Mouse (Mus musculus) yolk sac, embryonic 10.5 days (tissue): ENCODE measurements around the gene Aicda.
A peak's percentile ranks its signal among the peaks of the same experiment; 100 is the strongest.
"Not testable (repeated sequence)": the region's sequence is repeated elsewhere in the genome, so short reads cannot be mapped to it uniquely, and the experiment has no call there.

Source experiments
- DNase-seq: peaks from one replicate; pipeline ENCODE4 v3.0.0-alpha.2; 2017; ENCODE audit warnings: low spot score

Aicda gene

DNA sequence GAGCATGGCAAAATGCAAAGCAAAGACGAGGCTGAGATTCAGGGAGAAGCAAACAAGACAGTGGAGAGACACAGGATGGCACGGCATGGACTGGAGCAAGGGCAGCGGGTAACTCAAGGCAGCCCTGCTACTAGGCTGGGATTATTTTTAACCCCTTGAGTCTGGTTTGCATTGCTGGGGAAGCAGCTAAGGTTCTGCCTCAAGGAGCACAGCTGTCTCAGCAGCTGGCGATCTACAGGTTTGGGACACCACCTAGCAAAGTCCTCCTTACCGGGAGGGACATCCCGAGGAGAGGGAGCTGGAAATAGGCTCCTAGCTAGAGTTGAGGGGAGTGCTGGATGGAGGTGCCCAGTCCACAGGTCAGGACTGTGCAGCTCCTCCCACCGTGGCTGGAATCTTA lies 1.7 kb downstream of the Aicda start:
- DNase-seq, result no peak

DNA sequence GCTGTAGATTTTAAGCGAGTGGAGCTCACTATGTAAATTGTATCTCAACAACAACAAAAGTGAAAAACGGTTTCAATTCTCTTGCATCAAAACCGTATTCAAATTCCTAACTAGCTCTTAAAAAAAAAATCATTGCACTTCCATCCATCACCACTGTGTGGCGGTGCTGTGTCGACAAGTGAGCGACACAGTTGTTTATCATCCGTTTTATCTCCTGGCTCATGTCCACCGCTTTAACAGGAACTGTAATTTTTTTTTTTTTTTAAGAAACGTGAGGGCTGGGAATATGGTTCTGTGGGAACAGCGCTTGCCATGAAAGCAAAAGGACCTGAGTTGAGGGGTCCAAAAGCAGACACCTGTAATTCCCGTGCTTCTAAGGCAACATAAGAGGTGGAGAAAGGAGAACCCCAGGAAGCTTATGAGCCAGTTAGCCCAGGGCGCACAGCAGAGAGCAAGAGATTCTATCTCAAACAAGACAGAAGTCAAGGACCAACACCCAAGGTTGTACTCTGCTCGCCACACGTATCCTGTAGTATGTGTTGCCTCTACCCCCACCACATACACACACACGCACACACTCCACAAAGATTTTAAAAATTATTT lies 3.5 kb downstream of the Aicda start:
- DNase-seq, result peak; percentile 27

- DNase-seq, result peak; percentile 54
Observed at GRCm38 (mm10) chr6:122560427-122560826, 6.8 kb downstream of the Aicda start.

GRCm38 (mm10) chr6:122561005-122561404 lies 7.4 kb downstream of the Aicda start:
- DNase-seq, result no peak

DNA sequence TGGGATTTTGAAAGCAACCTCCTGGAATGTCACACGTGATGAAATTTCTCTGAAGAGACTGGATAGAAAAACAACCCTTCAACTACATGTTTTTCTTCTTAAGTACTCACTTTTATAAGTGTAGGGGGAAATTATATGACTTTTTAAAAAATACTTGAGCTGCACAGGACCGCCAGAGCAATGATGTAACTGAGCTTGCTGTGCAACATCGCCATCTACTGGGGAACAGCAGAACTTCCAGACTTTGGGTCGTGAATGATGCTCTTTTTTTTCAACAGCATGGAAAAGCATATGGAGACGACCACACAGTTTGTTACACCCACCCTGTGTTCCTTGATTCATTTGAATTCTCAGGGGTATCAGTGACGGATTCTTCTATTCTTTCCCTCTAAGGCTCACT lies 8.9 kb downstream of the Aicda start:
- DNase-seq, result peak; percentile 15

DNA sequence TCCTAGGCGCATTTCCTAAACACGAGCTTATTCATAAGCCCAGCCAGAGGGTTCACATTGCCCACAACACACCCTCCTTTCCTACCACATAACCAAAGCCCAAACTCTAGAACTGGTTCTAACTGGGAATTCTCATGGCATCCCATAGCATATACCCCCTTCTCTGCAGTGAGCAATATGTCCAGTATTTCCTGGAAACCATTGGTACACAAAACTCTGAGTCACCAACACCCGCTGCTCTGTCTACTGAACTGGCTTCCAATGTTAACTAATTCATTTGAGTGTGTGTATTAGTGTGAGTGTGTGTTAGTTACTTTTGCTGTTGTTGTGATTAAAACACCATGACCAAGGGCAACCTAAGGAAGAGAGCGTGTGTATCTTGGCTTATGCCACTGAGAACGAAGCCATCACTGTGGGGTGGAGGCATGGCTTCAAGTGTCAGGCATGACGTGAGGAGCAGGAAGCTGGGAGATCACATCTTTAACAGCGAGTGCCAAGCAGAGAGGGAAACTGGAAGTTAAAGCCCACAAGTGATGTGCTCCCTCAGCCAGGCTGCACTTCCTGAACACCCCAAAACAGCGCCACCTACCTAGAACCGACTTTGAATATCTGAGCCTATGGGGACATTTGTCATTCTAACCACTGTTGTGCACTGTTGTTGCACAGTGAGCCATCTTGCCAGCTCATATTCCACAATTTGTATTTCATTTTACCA lies 11.6 kb downstream of the Aicda start:
- DNase-seq, result no peak

GRCm38 (mm10) chr6:122569113-122569512 lies 15.5 kb downstream of the Aicda start:
- no peak for DNase-seq

- DNase-seq, result no peak
Observed at GRCm38 (mm10) chr6:122569762-122570161, 16.2 kb downstream of the Aicda start.

GRCm38 (mm10) chr6:122570695-122571616 lies 17.4 kb downstream of the Aicda start:
- no peak for DNase-seq

- DNase-seq, result no peak
Observed at GRCm38 (mm10) chr6:122571617-122571959, 18.0 kb downstream of the Aicda start.

DNA sequence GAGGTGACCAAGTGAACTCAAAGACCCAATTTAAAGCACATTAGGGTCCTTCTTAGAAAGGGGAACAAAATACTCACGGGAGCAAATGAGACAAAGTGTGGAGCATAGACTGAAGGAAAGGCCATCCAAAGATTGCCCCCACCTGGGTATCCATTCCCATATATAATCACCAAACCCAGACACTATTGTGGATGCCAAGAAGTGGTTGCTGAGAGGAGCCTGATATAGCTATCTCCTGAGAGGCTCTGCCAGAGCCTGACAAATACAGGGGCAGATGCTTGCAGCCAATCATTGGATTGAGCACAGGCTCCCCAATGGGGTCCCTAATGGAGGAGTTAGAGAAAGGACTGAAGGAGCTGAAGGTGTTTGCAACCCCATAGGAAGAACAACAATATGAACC lies 21.4 kb downstream of the Aicda start:
- DNase-seq, result not testable (repeated sequence)

- DNase-seq, result no peak
Observed at GRCm38 (mm10) chr6:122577030-122577429, 23.4 kb downstream of the Aicda start.

- no peak for DNase-seq
Observed at GRCm38 (mm10) chr6:122579086-122579485, 25.5 kb downstream of the Aicda start.

DNA sequence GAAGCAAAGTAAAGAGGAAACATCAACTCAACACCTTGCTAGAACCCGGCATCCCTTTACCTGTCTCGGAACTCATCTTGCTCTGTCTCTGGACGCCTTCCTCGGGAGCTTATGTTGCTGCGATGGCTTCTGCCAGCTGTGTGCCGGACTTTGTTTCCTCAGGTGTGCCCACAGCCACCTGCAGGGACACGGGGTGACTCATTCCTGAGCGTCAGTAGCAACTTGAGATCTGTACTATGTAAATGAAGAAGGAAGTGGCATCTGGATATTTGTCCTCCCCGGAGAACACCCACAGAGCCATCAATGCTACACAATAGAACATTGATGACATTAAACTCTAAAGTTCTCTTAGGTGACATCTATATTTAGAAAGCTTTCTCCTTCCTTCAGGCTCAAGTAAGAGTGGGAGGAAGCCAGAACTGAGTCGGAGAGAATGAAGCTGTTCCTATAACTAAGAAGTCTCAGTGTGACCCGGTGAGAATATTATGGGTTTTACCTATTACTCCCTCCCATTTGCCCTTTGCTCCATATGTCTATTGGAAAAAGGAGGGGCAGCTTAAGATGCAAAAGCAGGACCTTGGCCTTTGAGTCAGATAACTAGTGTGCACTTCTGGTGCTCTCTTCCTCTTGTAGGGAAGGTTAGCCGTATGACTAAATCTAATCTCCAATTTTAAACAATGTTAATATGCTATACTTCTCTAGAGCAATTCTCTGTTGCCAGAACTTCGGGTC lies 37.6 kb downstream of the Aicda start:
- DNase-seq, result no peak

GRCm38 (mm10) chr6:122592905-122593304 lies 39.3 kb downstream of the Aicda start:
- no peak for DNase-seq

- DNase-seq, result peak; percentile 15
Observed at GRCm38 (mm10) chr6:122595637-122596036, 42.0 kb downstream of the Aicda start.

DNA sequence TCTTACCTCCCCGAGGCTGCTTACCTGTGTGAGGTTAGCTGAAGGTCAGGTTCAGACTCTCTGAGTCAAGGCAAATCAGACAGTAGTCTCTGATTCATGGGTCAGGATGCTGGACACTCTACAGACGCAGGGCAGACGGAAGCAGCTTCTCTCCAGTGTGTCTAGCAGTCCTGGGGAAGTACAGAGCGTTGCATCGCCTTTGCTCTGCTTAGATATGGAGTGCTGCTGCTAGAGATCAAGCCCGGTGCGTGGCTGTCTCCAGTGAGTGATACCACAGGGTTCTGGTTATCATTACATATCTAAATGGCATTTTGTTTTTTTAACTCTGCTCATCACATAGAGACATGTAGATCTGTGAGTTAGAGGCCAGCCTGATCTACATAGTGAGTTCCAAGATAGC lies 43.0 kb downstream of the Aicda start:
- no peak for DNase-seq

DNA sequence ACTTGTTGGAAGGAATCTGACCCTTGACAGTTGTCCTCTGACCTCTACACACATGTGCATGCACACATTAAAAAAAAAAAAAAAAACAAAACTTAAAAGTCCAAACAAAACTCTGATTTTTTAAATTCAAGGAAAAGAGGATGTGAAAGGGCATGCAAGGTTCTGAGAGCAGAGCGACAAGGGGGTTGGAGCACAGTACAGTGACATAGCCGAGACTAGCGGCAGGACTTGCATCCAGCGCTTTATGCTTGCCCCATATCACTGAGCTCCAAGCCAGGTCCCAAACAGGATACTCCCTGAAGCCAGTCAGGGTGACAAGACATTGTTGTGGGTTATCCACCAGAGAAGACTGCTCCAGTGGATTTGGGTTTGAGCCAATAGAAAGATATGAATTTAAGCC lies 44.4 kb downstream of the Aicda start:
- DNase-seq, result no peak

DNA sequence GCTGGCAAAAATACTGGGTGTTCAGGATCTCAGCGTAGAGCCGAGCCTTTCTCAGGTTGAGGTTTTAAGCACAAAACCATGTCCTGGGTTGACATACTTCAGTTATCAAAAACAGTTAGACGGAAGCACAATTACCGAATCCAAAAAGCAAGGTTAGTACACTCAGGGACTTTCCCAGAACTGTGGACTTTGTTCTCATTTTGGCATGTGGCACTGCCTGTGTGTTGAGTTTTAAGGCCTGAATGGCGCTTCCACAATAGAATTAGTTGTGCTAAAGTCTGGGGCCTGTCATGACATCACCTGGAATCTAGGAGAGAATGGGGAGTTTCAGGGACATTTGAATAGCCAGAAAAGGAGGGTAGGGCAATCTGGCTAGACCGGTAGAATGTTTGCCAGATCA lies 44.8 kb downstream of the Aicda start:
- DNase-seq, result no peak

- no peak for DNase-seq
Observed at GRCm38 (mm10) chr6:122599054-122599737, 45.6 kb downstream of the Aicda start.

DNA sequence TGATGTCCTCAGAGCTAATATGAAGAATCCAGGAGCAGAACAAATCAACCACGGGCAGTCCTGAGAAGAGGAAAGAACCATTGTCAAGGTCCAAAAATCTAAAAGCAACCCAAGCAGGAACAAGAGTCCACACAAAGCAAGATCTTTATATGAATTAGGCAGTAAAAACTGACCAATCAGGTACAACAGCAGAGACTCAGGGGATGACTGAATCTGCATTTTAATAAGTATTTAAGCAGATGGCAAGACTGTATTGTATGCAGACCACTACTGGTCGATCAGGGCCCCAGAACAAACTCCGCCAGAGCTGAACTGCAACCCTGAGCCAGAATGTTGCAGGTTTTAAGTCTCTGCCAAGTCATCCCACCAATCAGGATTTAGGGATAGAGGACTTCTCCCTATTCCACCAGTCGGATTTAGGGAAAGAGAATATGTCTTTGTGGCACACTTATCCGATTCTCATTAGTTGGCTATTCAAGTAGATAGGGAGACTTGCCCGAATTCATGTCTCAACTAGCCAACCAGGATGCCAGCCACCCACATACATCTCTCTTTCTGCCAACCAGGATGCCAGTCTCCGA lies 46.6 kb downstream of the Aicda start:
- no peak for DNase-seq
